Mouse (Mus musculus) CD4-positive, CD25-positive, alpha-beta regulatory T cell (primary cell): ENCODE measurements around the gene N4bp3. TPM values are rescaled to one million over a fixed set of nuclear protein-coding genes. Genes with fewer than 3 reads are reported as not detected.

Source experiments
- polyA plus RNA-seq: library from polyadenylated mRNA; unstranded; fragments of 100-300 nt; shearing (Covaris generic); gene quantifications from one replicate; pipeline ENCODE4 v1.2.1, GENCODE M21; 2017

N4bp3 gene
- 5.6 TPM for polyA plus RNA-seq

DNA sequence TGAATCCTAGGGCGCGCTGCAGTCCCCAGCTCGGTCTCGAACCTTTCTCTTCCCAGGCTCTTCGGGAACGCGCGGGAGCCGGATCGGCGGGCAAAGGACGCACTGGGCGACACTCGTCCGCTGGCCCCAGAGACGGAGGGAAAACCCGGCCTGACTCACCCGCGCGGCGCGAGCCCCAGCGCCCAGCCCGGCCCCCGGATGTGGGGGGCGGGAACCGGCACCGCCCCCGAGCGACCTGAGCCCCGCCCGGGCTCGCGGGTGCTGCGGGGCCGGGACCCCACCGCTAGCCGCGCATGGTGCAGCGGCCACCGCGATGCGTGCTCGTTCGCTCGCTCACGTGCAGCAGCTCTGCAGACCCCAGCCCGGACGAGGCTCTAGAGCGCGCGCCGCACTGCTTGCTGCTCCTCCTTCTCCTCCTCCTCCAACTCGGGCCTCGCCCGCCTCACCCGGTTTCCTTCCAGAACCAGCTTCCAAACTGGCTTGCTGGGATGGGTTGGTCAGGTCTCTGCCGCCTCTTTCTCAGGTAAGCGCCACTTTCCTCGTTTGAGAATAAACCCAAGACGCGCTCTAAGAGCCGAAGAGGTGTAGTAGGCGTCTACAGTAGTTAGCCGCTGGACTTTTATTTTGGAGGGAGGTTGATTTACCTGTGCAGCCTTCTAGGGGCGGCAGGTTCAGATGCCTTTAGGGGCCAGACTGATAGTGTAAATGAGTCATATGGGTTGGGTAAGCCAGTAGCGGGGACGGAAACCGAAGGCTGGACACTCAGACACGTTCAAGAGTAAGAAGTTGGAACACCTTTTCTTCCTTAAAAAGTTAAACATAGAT, at the start of gene N4bp3, which contains the start of gene D930048N14Rik:
Gene N4bp3, minus strand, starts transcription at position 152 of the 825 bp plus-strand sequence.
Gene D930048N14Rik, plus strand, starts transcription at position 264 of the 825 bp plus-strand sequence.

DNA sequence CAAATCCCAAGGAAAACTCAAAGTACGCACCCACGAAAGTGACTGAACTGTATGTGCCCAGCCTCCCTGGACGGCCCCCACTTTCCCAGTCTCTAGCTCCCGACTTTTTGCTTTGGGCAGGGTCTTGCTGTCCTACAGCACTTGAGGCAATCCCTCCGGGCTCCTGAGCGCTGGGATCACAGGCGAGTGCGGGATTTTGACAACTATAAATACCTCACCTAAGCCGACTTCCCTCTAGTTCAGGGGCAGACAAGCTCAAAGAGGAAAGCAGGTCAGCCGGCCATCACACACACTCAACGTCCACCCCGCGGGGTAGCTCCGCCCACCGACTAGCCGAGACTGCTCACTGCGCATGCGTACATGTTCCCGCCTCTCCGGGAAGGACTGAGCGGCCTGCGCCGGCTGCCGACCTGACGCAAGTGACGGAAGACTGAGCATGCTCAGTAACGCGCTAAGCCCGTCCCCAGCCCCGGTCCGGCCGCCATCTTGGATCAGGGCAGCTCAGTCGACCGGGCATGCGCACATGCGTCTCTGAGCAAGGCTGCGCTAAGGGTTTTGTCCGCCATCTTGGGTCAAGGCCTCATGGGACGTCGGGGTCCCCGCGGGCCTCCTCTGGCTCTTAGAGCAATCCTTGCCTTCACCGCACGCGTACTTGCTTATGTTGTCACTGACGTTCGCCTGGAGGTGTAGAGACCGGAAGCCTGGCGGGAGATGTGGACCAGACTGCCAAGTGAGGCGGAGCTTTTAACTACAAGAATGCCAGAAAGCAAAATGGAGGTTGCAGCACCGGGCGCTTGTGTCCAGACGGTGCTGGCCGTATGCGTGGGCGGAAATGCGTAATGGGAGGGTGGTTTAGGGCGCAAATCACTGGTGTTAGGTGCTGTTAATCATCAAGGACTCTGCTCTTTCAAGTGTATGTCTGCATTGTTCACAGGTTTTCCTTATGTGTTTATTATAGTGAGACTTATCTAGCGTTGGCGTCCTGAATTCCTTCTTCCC, 38.0 kb upstream of the N4bp3 start, which contains the start of gene 0610009B22Rik:
Gene 0610009B22Rik, minus strand, starts transcription at position 545 of the 999 bp plus-strand sequence.

DNA sequence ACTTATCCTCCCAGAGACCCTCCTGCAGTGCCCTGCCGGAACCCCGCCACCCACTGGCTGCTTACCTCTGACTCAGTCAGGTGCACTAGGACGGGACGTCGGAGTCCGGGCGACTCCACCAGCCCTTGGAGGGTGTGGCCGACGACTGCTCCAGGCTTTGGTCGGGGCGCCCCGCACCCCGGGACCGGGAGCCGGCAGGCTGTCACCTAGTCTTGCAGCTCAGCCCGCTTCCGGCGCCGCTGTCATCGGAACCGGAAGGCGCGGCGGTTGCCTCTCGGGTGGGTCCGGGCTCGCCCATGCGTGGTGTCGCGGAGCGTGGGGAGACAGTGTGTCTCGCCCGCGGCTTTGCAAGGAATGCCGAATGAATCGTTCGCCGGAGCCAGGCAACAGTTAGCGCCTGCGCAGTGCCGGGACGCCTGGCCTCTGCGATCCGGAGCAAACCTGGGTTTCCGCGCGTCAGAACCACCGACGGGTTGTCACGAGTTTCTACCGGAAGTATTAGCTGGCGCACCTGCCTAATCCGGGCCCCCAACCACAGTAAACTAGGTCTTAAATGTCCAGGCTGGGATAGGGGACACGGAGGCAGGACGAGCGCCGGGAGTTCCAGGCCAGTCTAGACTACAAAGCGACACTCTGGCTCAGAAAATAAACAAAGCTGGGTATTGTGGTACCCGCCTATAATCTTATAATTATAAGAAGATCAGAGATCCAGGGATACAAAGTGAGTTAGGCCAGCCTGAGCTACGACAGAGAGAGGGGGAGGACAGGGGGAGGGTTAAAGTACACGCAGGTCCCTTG, 14.9 kb downstream of the N4bp3 start, which contains the start of gene Rmnd5b:
Gene Rmnd5b, minus strand, starts transcription at position 372 of the 798 bp plus-strand sequence.

DNA sequence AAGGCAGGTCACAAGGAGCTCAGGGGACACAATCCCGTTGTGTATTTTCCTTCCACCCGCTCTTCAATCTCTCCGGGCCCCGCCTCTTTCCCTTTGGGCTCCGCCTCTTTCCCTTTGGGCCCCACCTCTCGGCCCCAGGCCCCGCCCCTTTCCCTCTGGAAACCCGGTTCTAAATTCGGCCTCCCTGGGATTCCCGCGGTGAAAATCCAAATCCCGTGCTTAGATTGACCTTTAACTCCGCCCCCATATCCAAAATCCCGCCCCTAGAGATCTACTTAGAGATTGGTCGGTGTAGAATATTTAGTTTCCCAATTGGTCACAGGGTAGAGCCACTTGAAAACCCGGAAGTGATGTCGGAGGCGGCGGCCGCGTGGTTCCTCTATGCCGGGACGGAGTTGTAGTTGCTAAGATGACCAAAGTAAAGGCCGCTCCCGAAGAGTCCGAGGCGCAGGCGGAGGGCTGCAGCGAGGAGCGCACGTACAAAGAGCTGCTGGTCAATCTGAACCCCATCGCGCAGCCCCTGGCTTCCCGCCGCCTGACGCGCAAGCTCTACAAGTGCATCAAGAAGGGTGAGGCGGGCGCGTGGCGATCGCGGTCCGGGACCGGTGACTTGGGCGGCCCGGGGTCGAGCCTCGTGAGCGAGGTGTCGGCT, 31.1 kb downstream of the N4bp3 start, which contains the start of gene Nhp2:
Gene Nhp2, plus strand, starts transcription at position 327 of the 652 bp plus-strand sequence.

DNA sequence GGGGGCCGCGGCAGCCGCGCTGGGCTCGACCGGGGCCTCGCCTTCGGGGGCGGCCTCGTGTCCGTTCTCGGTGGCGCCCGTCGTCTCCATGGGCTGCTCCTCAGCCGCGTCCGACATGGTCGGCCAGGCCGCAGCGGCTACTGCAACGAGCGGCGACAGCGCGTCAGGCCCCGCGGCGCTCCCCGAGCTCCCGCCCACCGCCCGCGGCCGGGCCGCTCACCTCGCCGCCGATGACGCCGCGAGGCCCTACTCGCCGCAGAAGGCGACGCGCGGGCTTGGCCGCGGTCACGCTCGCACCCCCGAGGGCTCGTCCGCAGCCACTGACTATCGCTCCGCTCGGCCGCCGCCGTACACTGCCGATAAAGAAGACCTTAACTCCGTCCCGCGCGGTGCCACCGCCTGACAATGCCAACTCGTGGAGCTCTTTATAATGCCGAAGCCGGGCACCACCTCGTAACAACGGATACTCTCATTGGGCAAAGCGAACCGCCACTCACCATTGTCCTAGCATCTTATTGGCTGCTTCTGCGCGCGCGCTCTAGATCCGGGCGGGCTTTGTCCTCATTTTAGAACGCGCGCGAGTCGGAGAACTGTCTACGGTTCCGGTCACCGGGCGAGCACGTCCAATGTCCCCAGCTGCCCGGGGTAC, 44.1 kb downstream of the N4bp3 start, which contains the start of gene Hnrnpab:
Gene Hnrnpab, minus strand, starts transcription at position 401 of the 649 bp plus-strand sequence.

Other genes starting within 250 kb of the N4bp3 start
- 25.4 TPM for gene Phykpl, start 66.1 kb downstream of the N4bp3 start, polyA plus RNA-seq
- gene Hnrnpab, start 44.0 kb downstream of the N4bp3 start, polyA plus RNA-seq: 523 TPM
- 100 TPM for gene Nhp2, start 31.1 kb downstream of the N4bp3 start, polyA plus RNA-seq
- 84.9 TPM for gene Rmnd5b, start 14.9 kb downstream of the N4bp3 start, polyA plus RNA-seq
- 1.7 TPM for gene D930048N14Rik, start 112 bp upstream of the N4bp3 start, polyA plus RNA-seq
- 12.1 TPM for gene 0610009B22Rik, start 38.0 kb upstream of the N4bp3 start, polyA plus RNA-seq
- 37.7 TPM for gene Sec24a, start 112.8 kb upstream of the N4bp3 start, polyA plus RNA-seq
- 113 TPM for gene Sar1b, start 112.8 kb upstream of the N4bp3 start, polyA plus RNA-seq
- 7.1 TPM for gene Jade2, start 206.8 kb upstream of the N4bp3 start, polyA plus RNA-seq